Mouse (Mus musculus) erythroid progenitor cell, adult 5-6 weeks (primary cell): ENCODE measurements around the gene Gk5. TPM values are rescaled to one million over a fixed set of nuclear protein-coding genes. Genes with fewer than 3 reads are reported as not detected.
"Not testable (repeated sequence)": the region's sequence is repeated elsewhere in the genome, so short reads cannot be mapped to it uniquely, and the experiment has no call there.

Experiments
- ATAC-seq: replicated peaks from 2 replicates; pipeline ENCODE4 v1.8.0; 2016; ENCODE audit warnings: moderate number of reproducible peaks, mild to moderate bottlenecking, moderate TSS enrichment, inconsistent platforms; ENCODE audit not compliant: poor library complexity, low FRiP score, severe bottlenecking
- total RNA-seq, 2 experiments: library from RNA; stranded (forward) in 1 of 2; stranded (reverse) in 1 of 2; fragments of 150-400 nt in 1 of 2; fragments of 186-747, 209-891 nt in 1 of 2; gene quantifications; 2 replicates each; pipeline versions ENCODE4 v1.2.3 to v1.2.4; 2015 to 2017; ENCODE audit warnings: low replicate concordance in 2 of 2

Gene Gk5
- total RNA-seq (2015; ENCODE audit: low replicate concordance) (1.1 TPM in 1 of 2 replicates, not detected in the other), total RNA-seq (2017; ENCODE audit: low replicate concordance) (0.51 and 1.1 TPM in 2 replicates)

DNA sequence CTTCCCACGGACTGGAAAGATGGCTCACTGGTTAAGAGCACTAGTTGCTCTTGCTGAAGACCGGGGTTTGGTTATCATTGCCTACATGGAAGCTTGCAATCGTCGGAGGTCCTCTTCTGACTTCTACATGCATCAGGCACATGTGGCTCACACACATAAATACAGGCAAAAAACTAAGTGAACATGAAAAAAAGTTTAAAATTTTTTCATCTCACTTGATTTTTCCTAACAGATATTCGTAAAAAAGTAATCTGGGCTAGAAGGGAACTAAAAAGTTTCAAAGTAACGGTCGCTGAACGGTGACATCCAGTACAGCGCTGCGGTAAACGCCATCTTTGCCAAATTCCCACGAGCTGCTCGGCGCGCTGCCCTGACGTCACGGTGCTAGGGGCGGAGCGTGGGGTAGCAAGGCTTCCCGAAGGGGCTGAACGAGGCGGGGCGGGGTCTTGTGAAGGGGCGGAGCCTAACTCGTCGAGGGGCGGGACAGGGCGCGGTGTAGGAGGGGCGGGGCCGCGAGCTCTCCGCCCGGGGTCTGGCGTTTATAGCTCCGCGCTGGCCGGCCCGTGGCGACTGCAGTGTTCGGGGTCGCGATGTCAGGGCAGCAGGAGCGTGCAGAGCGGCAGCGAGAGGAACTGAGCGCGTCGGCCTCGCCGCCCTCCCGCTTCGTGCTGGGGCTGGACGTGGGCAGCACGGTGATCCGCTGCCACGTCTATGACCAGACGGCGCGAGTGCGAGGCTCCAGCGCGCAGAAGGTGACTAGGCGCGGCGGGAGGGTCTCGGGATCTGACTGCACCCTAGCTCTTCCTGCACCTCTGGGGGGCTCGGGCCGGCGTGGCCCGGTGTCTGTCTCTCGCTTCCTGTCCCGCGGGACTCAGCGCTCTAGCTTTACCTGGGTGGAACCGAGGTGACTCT, at the start of gene Gk5:
Gk5 (plus strand) TSS at position 502 of the 912 bp plus-strand sequence.
- ATAC-seq, result peak; percentile 99

GRCm38 (mm10) chr9:96078752-96079315, 40.3 kb upstream of the Gk5 start:
- no peak for ATAC-seq

DNA sequence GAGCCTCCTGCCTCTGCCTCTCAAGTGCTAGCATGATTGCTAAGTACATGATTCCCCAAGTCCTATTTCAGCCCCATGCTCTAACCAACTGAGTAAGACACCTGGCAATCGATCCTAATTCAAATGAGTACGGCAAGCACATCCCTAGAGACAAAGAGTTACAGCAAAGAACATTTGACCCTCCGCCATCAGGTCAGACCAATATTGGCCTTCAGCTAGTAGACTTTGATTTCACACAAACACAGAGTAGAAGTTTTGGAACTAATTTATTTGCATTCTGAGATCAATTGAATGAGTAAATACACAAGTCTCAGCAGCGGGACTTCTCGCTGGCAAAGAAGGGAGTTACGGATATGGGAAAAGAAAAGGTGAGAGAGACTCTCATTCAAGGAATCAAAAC, 33.9 kb upstream of the Gk5 start:
- ATAC-seq, result no peak

- ATAC-seq, result no peak
Observed at GRCm38 (mm10) chr9:96087671-96088070, 31.5 kb upstream of the Gk5 start.

DNA sequence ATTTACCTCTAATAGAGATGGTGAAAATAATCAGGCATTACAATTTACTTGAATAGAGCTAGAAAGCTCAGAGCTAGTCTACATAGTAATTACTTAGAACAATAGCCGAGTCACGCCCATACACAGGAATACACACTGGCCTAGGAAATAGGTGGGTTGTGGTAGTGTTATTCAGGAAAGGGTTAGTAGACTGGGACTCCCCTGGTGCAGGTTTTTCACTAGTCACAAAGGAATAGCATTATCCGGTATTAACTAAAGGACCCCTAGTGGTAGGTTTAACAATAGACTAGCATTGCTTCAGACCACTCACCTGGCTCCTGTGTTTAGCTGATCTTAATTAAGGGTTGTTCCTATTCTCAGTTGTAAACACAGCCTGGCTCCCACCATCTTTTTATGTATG, 30.7 kb upstream of the Gk5 start:
- not testable (repeated sequence) for ATAC-seq

GRCm38 (mm10) chr9:96092637-96093036, 26.5 kb upstream of the Gk5 start:
- not testable (repeated sequence) for ATAC-seq

- no peak for ATAC-seq
Observed at GRCm38 (mm10) chr9:96093221-96093620, 25.9 kb upstream of the Gk5 start.

DNA sequence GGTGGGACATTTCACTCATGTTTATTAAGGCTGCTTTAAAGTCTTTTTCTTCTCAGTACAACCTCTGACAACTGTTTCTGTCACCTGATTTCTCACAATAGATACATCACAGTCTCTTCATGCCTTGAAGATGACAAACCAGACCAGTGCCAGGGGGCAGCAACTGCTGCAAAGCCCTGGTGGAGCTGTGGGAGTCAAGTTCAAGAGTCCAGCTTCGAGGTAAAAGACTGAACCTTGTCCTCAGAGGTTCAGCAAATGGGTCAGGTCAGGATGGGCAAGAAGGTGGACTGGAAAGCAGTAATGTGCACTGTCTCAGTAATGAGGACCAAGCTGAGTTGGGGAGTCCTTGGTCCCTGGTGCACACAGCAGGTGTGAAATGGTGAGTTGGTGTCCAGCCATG, 24.8 kb upstream of the Gk5 start:
- ATAC-seq, result no peak

DNA sequence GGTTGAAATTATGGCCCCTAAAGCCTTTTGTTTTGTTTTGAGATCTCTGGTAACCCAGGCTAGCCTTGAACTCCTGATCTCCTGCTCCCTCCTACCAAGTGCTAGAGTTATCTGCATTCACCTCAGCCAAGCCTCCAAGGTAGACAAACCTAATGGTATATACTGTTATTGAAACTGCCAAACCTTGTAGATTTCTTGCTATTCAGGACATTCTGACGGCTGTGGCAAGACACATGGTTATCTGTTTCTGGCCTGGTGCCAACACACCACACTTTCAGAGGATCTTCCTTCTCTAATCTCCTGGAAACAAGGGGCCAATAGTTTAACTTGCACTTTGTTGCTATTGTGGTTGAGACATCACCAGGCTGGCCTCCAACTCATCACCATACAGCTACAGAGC, 24.0 kb upstream of the Gk5 start:
- ATAC-seq, result no peak

- no peak for ATAC-seq
Observed at GRCm38 (mm10) chr9:96102846-96103245, 16.3 kb upstream of the Gk5 start.

DNA sequence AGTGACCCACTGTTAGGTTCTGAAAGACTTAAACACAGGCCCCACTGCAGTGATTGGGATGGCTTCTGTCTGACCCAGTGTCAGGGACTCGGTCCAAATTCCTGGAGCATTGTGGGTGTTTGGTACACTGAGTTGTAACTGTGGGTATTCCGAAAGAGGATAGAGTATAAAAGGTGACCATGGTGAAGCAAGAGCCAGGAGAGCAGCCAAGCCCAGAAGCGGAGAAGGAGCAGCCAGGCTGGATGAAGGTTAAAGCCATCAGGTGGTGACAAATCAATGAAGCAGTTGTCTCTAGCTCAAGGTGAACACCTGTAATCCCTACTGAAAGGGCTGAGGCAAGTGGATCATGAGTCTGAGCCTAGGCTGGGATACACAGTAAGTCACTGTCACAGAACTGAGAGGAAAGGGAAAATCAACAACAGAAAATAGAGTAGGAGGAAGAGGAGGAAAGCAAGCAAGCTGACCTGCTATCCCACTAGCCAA, 6.2 kb upstream of the Gk5 start:
- ATAC-seq, result no peak

- no peak for ATAC-seq
Observed at GRCm38 (mm10) chr9:96116801-96117200, 2.4 kb upstream of the Gk5 start.

DNA sequence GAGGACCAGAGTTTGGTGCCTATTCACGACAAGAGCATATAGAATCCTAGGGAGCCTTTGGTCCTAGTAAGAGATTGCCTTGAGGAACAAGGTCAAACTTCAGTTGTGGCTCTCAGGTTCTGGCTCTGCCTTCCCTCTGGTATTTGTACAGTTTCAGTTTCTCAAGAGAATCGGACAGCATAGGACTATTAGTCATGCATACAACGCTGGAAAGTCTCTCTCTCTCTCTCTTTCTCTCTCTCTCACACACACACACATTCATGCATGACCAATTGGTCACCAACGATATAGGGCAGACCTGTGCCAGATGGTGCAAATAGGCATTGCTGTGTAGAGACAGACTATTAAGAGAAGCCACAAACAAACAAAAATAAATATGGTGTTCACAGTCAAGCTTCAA, 946 bp upstream of the Gk5 start:
- no peak for ATAC-seq

- no peak for ATAC-seq
Observed at GRCm38 (mm10) chr9:96127972-96128371, 8.8 kb downstream of the Gk5 start.

DNA sequence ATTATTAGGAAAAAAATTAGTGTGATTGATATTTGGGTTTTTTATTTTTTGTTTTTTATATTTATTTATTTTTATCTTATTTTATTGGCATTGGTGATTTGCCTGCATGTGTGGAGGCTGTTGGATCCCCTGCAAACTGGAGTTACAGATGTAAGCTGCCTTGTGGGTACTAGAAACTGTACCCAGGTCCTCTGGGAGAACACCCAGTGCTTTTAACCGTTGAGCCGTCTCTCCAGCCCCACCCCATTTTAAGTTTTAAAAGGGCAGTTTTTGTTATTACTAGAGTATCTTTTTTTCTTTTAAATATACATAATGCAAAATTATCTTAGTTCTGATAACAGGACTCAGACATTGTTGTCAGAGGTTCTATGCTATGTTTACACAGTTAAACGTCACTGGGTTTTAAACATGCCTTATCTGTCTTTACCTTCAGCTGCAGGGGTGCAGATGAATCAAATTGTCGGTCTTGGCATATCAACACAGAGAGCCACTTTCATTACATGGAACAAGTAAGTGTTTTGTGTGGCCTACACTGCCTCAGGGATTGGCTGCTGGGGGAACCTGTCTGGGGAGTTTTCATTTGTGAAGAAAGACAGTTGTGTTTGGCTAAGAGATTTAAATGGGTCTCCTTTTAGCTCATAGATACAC, 13.9 kb downstream of the Gk5 start:
- ATAC-seq, result no peak

DNA sequence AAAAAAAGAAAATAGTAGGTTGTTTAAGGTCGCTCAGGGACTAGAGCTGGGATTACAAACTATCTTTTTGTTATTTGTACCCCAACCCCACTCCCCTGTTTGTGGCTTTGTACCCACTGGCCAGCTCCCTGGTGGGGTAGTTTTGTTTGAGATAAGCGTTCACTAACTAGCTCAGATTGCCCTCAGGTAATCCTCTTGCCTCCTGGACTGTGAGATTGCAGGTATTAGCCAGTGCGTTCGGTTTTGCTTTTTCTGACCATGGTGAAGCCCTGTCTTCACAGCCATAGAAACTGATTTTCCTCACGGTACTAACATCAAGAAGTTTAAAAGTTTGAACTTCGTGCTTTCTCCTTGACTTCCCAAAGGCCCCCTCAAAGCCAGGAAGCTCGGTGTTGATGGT, 15.3 kb downstream of the Gk5 start:
- ATAC-seq, result no peak

DNA sequence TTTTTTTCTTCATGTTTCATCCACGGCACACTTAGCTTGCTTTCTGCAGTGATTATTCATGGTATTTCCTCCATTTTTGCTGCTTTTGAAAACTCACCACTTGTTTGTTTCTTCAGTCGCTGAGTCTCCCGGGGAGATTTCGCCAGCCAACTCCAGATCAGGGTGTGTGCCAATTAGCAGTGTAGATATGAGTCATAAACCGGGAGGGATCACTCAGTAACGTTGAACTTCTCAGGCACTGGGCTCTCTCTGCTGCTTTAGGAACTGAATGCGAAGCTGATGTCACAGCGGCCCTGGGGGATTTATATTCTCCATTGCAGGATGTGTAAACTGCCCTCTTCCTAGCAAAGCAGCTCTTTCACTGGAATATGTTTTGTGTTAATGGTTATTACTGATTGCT, 15.8 kb downstream of the Gk5 start:
- no peak for ATAC-seq

GRCm38 (mm10) chr9:96135461-96135860, 16.3 kb downstream of the Gk5 start:
- no peak for ATAC-seq

- no peak for ATAC-seq
Observed at GRCm38 (mm10) chr9:96138958-96139357, 19.8 kb downstream of the Gk5 start.

DNA sequence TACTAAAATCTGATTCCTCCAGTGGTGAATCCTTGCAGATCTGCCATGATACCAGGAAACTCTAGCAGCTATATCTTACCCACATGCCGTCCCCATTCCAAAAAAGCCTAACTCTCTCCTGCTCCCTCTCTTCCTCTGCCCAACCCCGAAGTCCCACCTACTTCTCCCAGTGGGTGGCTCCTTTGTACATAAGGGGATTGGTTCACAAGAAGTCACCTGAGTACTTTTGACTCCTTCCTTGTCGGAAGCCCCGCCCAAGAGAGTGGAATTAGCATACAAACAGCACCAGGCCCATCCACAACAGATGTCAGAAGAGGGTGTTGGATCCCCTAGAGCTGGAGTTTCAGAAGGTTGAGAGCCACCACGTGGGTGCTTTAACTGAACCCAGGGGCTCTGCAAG, 20.7 kb downstream of the Gk5 start:
- ATAC-seq, result no peak

- no peak for ATAC-seq
Observed at GRCm38 (mm10) chr9:96140931-96141330, 21.8 kb downstream of the Gk5 start.
